In the genomic region with DNA sequence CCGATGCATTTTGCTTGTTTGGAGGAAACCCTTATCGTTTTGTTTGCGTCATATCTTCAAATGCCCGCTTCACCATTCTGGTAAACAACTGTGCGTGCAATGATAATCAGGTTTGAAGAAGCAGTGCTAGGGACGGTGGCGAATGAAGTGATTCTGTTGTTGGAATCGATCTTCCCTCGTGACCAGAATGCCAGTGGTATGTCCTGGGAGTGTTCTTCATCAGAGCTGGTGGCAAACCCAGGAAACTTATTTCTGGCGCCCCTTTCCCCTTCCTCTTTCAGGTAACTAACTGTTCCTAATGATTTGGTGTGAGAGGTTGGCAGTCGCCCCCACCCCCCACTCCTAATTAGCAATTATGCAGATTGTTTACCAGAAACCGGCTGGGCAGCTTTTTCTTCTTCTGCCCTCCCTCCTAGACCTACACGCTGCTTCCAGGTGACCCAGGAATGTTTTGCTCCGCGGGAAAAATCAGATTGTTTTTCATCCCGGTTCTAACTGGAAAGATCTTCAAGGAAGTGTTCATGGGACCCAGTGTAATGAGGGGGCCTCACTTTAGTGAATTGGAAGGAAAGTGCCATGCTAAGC, we compare ENCODE assay signal across 10 mouse cellular contexts.
A peak's percentile ranks its signal among the peaks of the same experiment; 100 is the strongest.
DNase-seq lines count a peak whose midpoint lies in the region; ATAC-seq and TF ChIP-seq lines count a peak whose summit lies in the region.
"Had no signal": no experiment of that assay in that cellular context is flagged by ENCODE, and none has a peak within 500 bp of the region (broad histone marks: within the 10 kb centered on the region; RNA-seq: fewer than 3 reads in every experiment).

No protein-coding gene starts in this region.

- DNase-seq in gastrocnemius, adult 2 months: no peak
- DNase-seq in gastrocnemius, postnatal 14 days: no peak
- peak; percentile 38 for DNase-seq in induced T-regulatory cell, adult 2 months (ENCODE audit: low read depth)
- DNase-seq in midbrain, embryonic 11.5 days (ENCODE audit: low spot score, missing footprints): no peak
- no peak for DNase-seq in cerebellum, adult 8-10 months
- no peak for DNase-seq in adrenal gland, adult 8-10 months
- no peak for DNase-seq in ovary, postnatal 14 days (ENCODE audit: low spot score)
- DNase-seq: thymus, postnatal 36 days had no signal

- peaks cover 31% of the 10 kb centered on the region for H3K4me1 ChIP-seq in brown adipose tissue, adult 24 weeks (ENCODE audit: control insufficient read depth, insufficient read depth, insufficient read length, low read length)
- H3K4me1 ChIP-seq in midbrain, embryonic 11.5 days (ENCODE audit: control insufficient read depth, insufficient read depth, low read length): peaks cover 16% of the 10 kb centered on the region

- intact Hi-C loops in gastrocnemius, adult 2 months (cut with DNase I): no loop called here
- intact Hi-C loops in gastrocnemius, postnatal 14 days (cut with DNase I; ENCODE audit: low total_unique reads): no loop called here

- no peaks in the 10 kb centered on the region for H3K36me3 ChIP-seq in midbrain, embryonic 11.5 days (ENCODE audit: control insufficient read depth, insufficient read depth, low read length)

- H3K27me3 ChIP-seq in midbrain, embryonic 11.5 days (ENCODE audit: control insufficient read depth, insufficient read depth, low read length): peaks cover 8% of the 10 kb centered on the region; the same call in 1 of the 2 replicates

- H3K4me2 ChIP-seq in midbrain, embryonic 11.5 days: peak overlapping the region; percentile 53

- TF ChIP-seq CTCF in gastrocnemius, adult 2 months (IDR thresholded peaks at IDR 0.05): no peak

- 4% methylated on average over 16 of the region's 16 CpGs for WGBS in midbrain, embryonic 11.5 days

- peak overlapping the region; percentile 86 for H3K27ac ChIP-seq in gastrocnemius, adult 2 months
- peak overlapping the region; percentile 17; the same call in 1 of the 2 replicates for H3K27ac ChIP-seq in brown adipose tissue, adult 24 weeks (replicated peaks; ENCODE audit: low read depth, low read length)
- no peak overlapping the region; the same call in 1 of the 2 replicates for H3K27ac ChIP-seq in midbrain, embryonic 11.5 days (ENCODE audit: low read depth, low read length)
- H3K27ac ChIP-seq: macrophage had no signal

- peak overlapping the region; percentile 79 for H3K4me3 ChIP-seq in gastrocnemius, adult 2 months
- peak overlapping the region; percentile 28 for H3K4me3 ChIP-seq in brown adipose tissue, adult 24 weeks (ENCODE audit: insufficient read depth, low read depth, low read length)
- H3K4me3 ChIP-seq in midbrain, embryonic 11.5 days (ENCODE audit: low read depth, low read length): peak overlapping the region; percentile 40

- no peaks in the 10 kb centered on the region for H3K9me3 ChIP-seq in midbrain, embryonic 11.5 days (ENCODE audit: control insufficient read depth, low read length)

- ATAC-seq in midbrain, embryonic 11.5 days (ENCODE audit: low FRiP score): peak; percentile 60

- peak overlapping the region; percentile 58 for H3K9ac ChIP-seq in midbrain, embryonic 11.5 days (ENCODE audit: low read length)

Comparison
In these comparisons a context has a peak if more than half of its experiments do, and no peak if none do; other contexts are left out.
1. H3K4me3 ChIP-seq: peak in every context shown above with its lines; median percentile 79 in gastrocnemius, adult 2 months; 40 in midbrain, embryonic 11.5 days; 28 in brown adipose tissue, adult 24 weeks.